Mouse (Mus musculus) right cerebral cortex, postnatal 10 days (tissue): Measurements from ENCODE around the gene Inka1.

Source experiments
- DNase-seq, 2 experiments: peaks; one replicate each; pipeline ENCODE4 v3.0.0; 2021; ENCODE audit warnings: low spot score in 2 of 2

Gene Inka1

GRCm38 (mm10) chr9:107957141-107957540, 28.5 kb downstream of the Inka1 start:
- no peak for DNase-seq

GRCm38 (mm10) chr9:107955613-107956289, 29.9 kb downstream of the Inka1 start:
- DNase-seq: no peak

DNA sequence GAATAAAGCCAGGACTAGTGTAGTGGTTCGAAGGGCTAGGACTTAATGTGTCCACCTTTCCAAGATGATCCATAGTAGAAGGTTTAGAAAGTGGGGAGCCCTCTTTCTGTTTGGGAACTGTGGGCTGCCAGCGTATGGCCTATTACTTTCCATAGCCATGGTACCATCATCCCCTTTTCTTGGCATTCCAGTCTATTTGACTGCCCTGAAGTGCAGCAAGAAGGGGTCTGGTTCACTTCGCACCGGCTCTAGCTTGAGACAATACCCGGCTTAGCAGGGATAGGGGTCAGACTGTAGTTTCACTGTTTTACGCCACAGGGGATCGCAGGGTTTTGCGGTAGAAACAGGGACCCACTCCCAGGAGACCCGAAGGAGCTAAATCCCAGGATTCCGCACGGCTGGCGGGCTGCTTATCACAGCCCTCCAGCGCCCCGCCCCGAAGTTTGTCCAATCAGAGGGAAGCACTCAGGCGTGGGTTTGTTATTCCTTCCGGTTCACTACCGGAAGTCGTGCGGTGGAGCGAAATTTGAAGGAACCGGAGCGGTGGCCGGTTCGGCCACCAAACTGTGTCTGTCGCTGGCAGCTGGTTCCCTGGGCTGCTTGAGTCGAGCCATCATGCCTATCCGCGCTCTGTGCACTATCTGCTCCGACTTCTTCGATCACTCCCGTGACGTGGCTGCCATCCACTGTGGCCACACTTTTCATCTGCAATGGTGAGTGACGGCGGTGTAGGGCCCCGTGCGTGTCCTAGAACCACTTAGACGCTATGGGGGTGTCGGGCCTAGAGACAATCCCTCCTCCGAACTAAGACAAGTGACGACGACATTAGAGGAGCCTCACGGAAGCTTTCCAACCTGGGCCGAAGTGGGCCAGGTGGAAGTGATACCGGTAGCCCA, 35.0 kb downstream of the Inka1 start:
- DNase-seq: peak; percentile 96 to 97

DNA sequence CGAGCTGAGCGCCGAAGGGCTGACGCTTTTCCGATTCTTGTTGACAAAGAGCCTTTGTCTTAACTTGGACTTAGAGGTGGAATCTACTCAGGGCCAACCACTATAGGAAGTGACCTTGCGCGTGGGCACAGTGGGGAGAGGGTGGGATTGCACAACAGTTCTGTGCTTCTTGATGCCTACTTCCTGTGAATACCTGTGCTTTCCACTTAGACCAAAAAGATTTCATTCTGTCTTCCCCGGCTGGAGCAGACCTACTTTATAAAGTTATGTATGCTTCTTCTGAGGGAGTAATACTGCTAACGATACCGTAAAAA, 35.8 kb downstream of the Inka1 start, which contains the start of gene Traip:
Gene Traip, plus strand, starts transcription at position 215 of the 314 bp plus-strand sequence.
- no peak for DNase-seq

- no peak for DNase-seq
These were observed 36.3 kb downstream of the Inka1 start for GRCm38 (mm10) chr9:107949184-107949921.

GRCm38 (mm10) chr9:107947241-107948194, 38.2 kb downstream of the Inka1 start:
- no peak for DNase-seq

DNA sequence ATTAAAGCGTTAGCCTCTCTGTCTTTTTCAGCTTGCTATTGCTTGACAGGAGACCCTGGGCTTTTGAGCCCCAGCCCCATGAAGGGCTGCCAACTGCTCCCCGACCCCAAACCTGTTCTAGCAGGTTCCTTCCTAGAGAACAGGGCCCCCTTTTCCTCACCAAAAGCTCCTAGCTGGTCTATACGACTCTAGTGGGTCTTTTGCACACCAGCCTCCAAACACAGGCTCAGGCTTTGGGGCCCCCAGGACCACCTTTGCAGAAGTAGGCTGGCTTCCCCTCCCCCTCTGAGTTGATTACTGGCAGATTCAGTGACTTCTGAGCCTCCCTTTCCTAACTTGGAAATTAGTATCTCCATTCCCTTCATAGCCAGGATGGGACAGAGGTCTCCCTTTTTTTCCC, 48.8 kb downstream of the Inka1 start:
- no peak for DNase-seq

DNA sequence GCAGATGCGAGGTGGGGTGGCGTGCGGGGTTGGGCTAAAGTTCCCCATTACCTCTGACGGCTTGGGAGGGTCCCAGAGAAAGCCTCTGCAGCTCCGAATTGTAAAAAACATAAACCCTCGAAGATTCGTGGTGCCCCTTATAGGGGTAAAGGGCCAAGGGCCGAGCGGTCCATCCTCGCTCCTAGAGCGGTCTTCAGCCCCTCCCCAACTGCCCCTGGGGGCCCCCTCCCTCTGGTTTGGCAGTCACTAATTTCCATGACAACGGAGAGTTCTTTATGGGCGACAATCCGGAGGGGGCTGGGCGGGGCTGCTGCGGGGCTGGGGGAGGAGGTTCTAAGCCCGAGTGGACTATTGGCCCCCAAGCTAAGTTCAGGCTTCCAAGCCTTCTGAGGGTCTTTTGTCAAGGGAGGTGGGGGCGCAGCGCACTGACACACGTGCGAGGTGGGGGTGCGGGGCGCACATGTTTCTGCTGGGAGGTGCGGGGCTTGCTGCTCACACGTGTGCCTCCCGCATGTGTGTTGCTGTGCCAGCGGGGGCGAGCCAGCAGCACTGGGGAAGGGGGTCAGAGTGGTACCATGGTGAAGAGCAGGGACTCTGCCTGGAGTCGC, 49.4 kb downstream of the Inka1 start:
- DNase-seq: peak; percentile 84 to 85

GRCm38 (mm10) chr9:107935790-107936214, 49.9 kb downstream of the Inka1 start:
- DNase-seq: peak; percentile 73

- DNase-seq: no peak
These were observed 50.3 kb downstream of the Inka1 start, which contains the start of gene Camkv for GRCm38 (mm10) chr9:107935374-107935773. Gene Camkv (plus strand): TSS chr9:107935674.
